Mouse (Mus musculus) embryonic facial prominence, embryonic 14.5 days (tissue): ENCODE data around the gene Dbnl. TPM values are rescaled to one million over a fixed set of nuclear protein-coding genes. Genes with fewer than 3 reads are reported as not detected.

Experiments
- ATAC-seq: fragments of 200-750 bp; cut with Nextera tagmentation; 2 replicates; pipeline ENCODE4 v1.8.0; 2017; ENCODE audit warnings: low read depth, moderate number of reproducible peaks, moderate TSS enrichment
- DNase-seq: peaks from one replicate; pipeline ENCODE4 v3.0.0-alpha.2; 2015; ENCODE audit warnings: low spot score
- H3K27ac ChIP-seq: fragments of 300-500 bp; sonication (generic); replicated peaks from 2 replicates; pipeline ENCODE4 v1.5.1; 2014; ENCODE audit warnings: low read depth, mild to moderate bottlenecking, low read length, moderate library complexity
- H3K27me3 ChIP-seq: fragments of 300-500 bp; sonication (generic); replicated peaks from 2 replicates; pipeline ENCODE4 v1.6.1; 2014; ENCODE audit warnings: low read length; ENCODE audit not compliant: control insufficient read depth, insufficient read depth
- H3K36me3 ChIP-seq: fragments of 300-500 bp; sonication (generic); 2 replicates; pipeline ENCODE4 v1.6.1; 2014; ENCODE audit warnings: low read length, mixed read lengths; ENCODE audit not compliant: control insufficient read depth, insufficient read depth
- H3K4me1 ChIP-seq: fragments of 300-500 bp; sonication (generic); 2 replicates; pipeline ENCODE4 v1.6.1; 2014; ENCODE audit warnings: antibody characterized with exemption, low read length; ENCODE audit not compliant: control insufficient read depth, insufficient read depth
- H3K4me2 ChIP-seq: fragments of 300-500 bp; sonication (generic); 2 replicates; pipeline ENCODE4 v1.6.1; 2014; ENCODE audit warnings: low read depth, mild to moderate bottlenecking, low read length, moderate library complexity, mixed read lengths
- H3K4me3 ChIP-seq: fragments of 300-500 bp; sonication (generic); 2 replicates; pipeline ENCODE4 v1.5.1; 2014; ENCODE audit warnings: low read depth, mild to moderate bottlenecking, low read length
- H3K9ac ChIP-seq: fragments of 300-500 bp; sonication (generic); 2 replicates; pipeline ENCODE4 v1.6.1; 2014; ENCODE audit warnings: low read depth, mild to moderate bottlenecking, low read length, moderate library complexity, mixed read lengths
- H3K9me3 ChIP-seq: fragments of 300-500 bp; sonication (generic); 2 replicates; pipeline ENCODE4 v1.6.1; 2016; ENCODE audit warnings: low read length; ENCODE audit not compliant: control insufficient read depth
- WGBS: fragments of 180-500 bp; shearing (Covaris S2); extraction: QIAGEN DNeasy Blood & Tissue Kit; methylation state at CpG from one replicate; pipeline ENCODE4 v1.1.7; 2014; 5-methylcytosine and 5-hydroxymethylcytosine counted together
- polyA plus RNA-seq: library from polyadenylated mRNA; unstranded; fragments of >200 nt; fragmentation: Nextera tagmentation; extraction: Ambion mirVana; gene quantifications from 2 replicates; pipeline ENCODE4 v1.2.1, GENCODE M21; 2014

Gene Dbnl
- polyA plus RNA-seq, 1 experiment from 2014 or later = 82.5 TPM

- Histone ChIP-seq H3K4me3 (no peak overlapping the region), H3K9ac (no peak overlapping the region), H3K27me3 (no peaks in the 10 kb centered on the region), H3K4me1 (peaks cover 3% of the 10 kb centered on the region; the same call in 1 of the 2 replicates), H3K27ac (no peak overlapping the region), H3K36me3 (no peaks in the 10 kb centered on the region), H3K9me3 (no peaks in the 10 kb centered on the region), H3K4me2 (no peak overlapping the region)
- WGBS = 69% methylated on average over 5 of the region's 5 CpGs
- peak; percentile 59 for DNase-seq
- ATAC-seq = no peak
These were observed 62.2 kb downstream of the Dbnl start for GRCm38 (mm10) chr11:5850452-5850851.

Other genes starting within 250 kb of the Dbnl start
- gene Ccdc117, start 246.3 kb upstream of the Dbnl start, polyA plus RNA-seq = 18.2 and 22.1 TPM in 2 replicates
- gene Ankrd36, start 218.8 kb upstream of the Dbnl start, polyA plus RNA-seq = not detected in 2 replicates
- gene Mrps24, start 72.8 kb upstream of the Dbnl start, polyA plus RNA-seq = 195 and 198 TPM in 2 replicates
- gene Urgcp, start 26.1 kb upstream of the Dbnl start, polyA plus RNA-seq = 22.5 and 25.2 TPM in 2 replicates
- gene Pgam2, start 15.2 kb downstream of the Dbnl start, polyA plus RNA-seq = 157 and 228 TPM in 2 replicates
- 6.0 and 7.9 TPM in 2 replicates for gene Polm, start 49.5 kb downstream of the Dbnl start, polyA plus RNA-seq
- 68.8 and 73.6 TPM in 2 replicates for gene Aebp1, start 73.5 kb downstream of the Dbnl start, polyA plus RNA-seq
- 83.2 and 98.3 TPM in 2 replicates for gene Pold2, start 89.8 kb downstream of the Dbnl start, polyA plus RNA-seq
- gene Myl7, start 110.3 kb downstream of the Dbnl start, polyA plus RNA-seq = 0.63 and 1.5 TPM in 2 replicates
- 1.0 and 2.3 TPM in 2 replicates for gene Gck, start 161.6 kb downstream of the Dbnl start, polyA plus RNA-seq
- 30.9 and 33.1 TPM in 2 replicates for gene Ykt6, start 167.2 kb downstream of the Dbnl start, polyA plus RNA-seq